Mouse (Mus musculus): ENCODE measurements at regions not wholly inside any gene's neighbourhood (a gene's known extent, or its start where the extent isn't known, plus 50 kb on each side); places are given as distances from the start of the nearest gene placed in this dataset.

- TF ChIP-seq CTCF (IDR thresholded peaks at IDR 0.05; ENCODE audit: control insufficient read depth, insufficient read depth, insufficient read length): no peak
- TF ChIP-seq MYOG (IDR thresholded peaks at IDR 0.05; ENCODE audit: control insufficient read depth, extremely low read depth, insufficient read length): no peak
- no peak for TF ChIP-seq MAX (IDR thresholded peaks at IDR 0.05)
- no peak for TF ChIP-seq CEBPB (IDR thresholded peaks at IDR 0.05; ENCODE audit: low read depth)
- no peak for TF ChIP-seq MYOD1 (IDR thresholded peaks at IDR 0.05; ENCODE audit: control insufficient read depth, insufficient read length, low read depth)
- TF ChIP-seq USF1 (IDR thresholded peaks at IDR 0.05; ENCODE audit: low read depth): no peak
Observed at GRCm38 (mm10) chr12:77742716-77743115, 451.3 kb upstream of the Gm6657 start.
